Comparison of ENCODE assay signal across 9 mouse cellular contexts in genomic region chr13:119835320-119836056, GRCm38 (mm10). TPM values are rescaled to one million over a fixed set of nuclear protein-coding genes. Genes with fewer than 3 reads are reported as not detected.
DNase-seq lines count a peak whose midpoint lies in the region; ATAC-seq lines count a peak whose summit lies in the region.
"Not testable (repeated sequence)": the region's sequence is repeated elsewhere in the genome, so short reads cannot be mapped to it uniquely, and the experiment has no call there.
"Had no signal": no experiment of that assay in that cellular context is flagged by ENCODE, and none has a peak within 500 bp of the region (broad histone marks: within the 10 kb centered on the region; RNA-seq: fewer than 3 reads in every experiment).

TSS of gene D13Ertd608e (plus strand) at chr13:119836006.

- H3K9me3 ChIP-seq in intestine, embryonic 14.5 days (ENCODE audit: control insufficient read depth, low read length): not testable (repeated sequence)

- WGBS in intestine, embryonic 14.5 days: 12% methylated on average over 18 of the region's 25 CpGs

- peak; percentile 49 to 78 for DNase-seq in adrenal gland, adult (ENCODE audit: inconsistent age in 2 of 2, low spot score in 1 of 2)
- peak; percentile 62 for DNase-seq in embryo, embryonic 10 days (ENCODE audit: low spot score)
- peak; percentile 63 for DNase-seq in intestine, embryonic 14.5 days (ENCODE audit: low spot score)
- DNase-seq in left cerebral cortex, postnatal 25 days (ENCODE audit: low spot score in 2 of 2): peak; percentile 15 to 22
- peak; percentile 45 to 46 for DNase-seq in lung, postnatal 4 days
- DNase-seq in ovary, postnatal 36 days (ENCODE audit: low spot score): peak; percentile 31
- peak; percentile 45 to 51 for DNase-seq in thymus, postnatal 36 days

- not testable (repeated sequence) for H3K4me3 ChIP-seq in intestine, embryonic 14.5 days (ENCODE audit: low read depth, low read length)

- H3K9ac ChIP-seq in intestine, embryonic 14.5 days (ENCODE audit: low read length): not testable (repeated sequence)

- not testable (repeated sequence) for H3K27me3 ChIP-seq in intestine, embryonic 14.5 days (replicated peaks; ENCODE audit: control insufficient read depth, insufficient read depth, low read length)

- H3K4me2 ChIP-seq in intestine, embryonic 14.5 days (ENCODE audit: low read length): peak within 1 kb of the TSS; percentile 26; the same call in 1 of the 2 replicates

- not testable (repeated sequence) for H3K36me3 ChIP-seq in intestine, embryonic 14.5 days (ENCODE audit: control insufficient read depth, insufficient read depth, low read length)

- intact Hi-C loops in left cerebral cortex, postnatal 25 days (cut with DNase I): not testable (repeated sequence)

- not testable (repeated sequence) for H3K27ac ChIP-seq in intestine, embryonic 14.5 days (ENCODE audit: low read depth)

- not testable (repeated sequence) for H3K4me1 ChIP-seq in intestine, embryonic 14.5 days (replicated peaks; ENCODE audit: control insufficient read depth, insufficient read depth, low read length)

- peak; percentile 70 for ATAC-seq in granulocyte monocyte progenitor cell, adult 5-6 weeks (replicated peaks; ENCODE audit: poor library complexity, severe bottlenecking)
- peak; percentile 61; the same call in 1 of the 2 replicates for ATAC-seq in intestine, embryonic 14.5 days (replicated peaks; ENCODE audit: low FRiP score, low TSS enrichment, low read depth)

RNA-seq across cellular contexts. Expression of gene D13Ertd608e, which starts in this region (rescaled TPM):
- total RNA-seq in granulocyte monocyte progenitor cell, adult 5-6 weeks (2014; fragmentation: Nextera tagmentation): not detected in 2 replicates
- not detected in 2 replicates for total RNA-seq in granulocyte monocyte progenitor cell, adult 5-6 weeks (2017)
- polyA plus RNA-seq in intestine, embryonic 14.5 days (2014; fragmentation: Nextera tagmentation; extraction: Ambion mirVana): not detected in 2 replicates
- not detected for total RNA-seq in left cerebral cortex, postnatal 25 days (2021)
- total RNA-seq: left cerebral cortex, postnatal 10 days had no signal

Comparison
In these comparisons a context has a peak if more than half of its experiments do, and no peak if none do; other contexts are left out.
1. Peak in ATAC-seq in granulocyte monocyte progenitor cell, adult 5-6 weeks; RNA of the gene not detected or under 1 TPM.
2. Peak in DNase-seq, ATAC-seq and H3K4me2 ChIP-seq in intestine, embryonic 14.5 days; RNA of the gene not detected or under 1 TPM.
3. Peak in DNase-seq in left cerebral cortex, postnatal 25 days; RNA of the gene not detected or under 1 TPM.